Mouse (Mus musculus): ENCODE results near the gene Gm379. TPM values are rescaled to one million over a fixed set of nuclear protein-coding genes. Genes with fewer than 3 reads are reported as not detected.

Gene Gm379
- polyA plus RNA-seq (2016; fragmentation: Nextera tagmentation; extraction: Ambion mirVana) = not detected in 2 replicates

- no peaks in the 10 kb centered on the region for H3K36me3 ChIP-seq
- WGBS = 64% methylated on average over 2 of the region's 2 CpGs
Measured at GRCm38 (mm10) chrX:108664885-108665284, at the start of gene Gm379. Gm379 (minus strand) TSS chrX:108664891.

GRCm38 (mm10) chrX:108704312-108704711, 39.6 kb upstream of the Gm379 start:
- H3K9me3 ChIP-seq = no peaks in the 10 kb centered on the region
- no peak overlapping the region for H3K4me3 ChIP-seq
- WGBS = 63% methylated on average over 2 of the region's 2 CpGs
- no peaks in the 10 kb centered on the region for H3K36me3 ChIP-seq
- H3K27ac ChIP-seq = no peak overlapping the region
- no peaks in the 10 kb centered on the region for H3K27me3 ChIP-seq (ENCODE audit: insufficient read depth, poor library complexity, severe bottlenecking)
- no peak for DNase-seq (ENCODE audit: low spot score)
- no peaks in the 10 kb centered on the region for H3K4me1 ChIP-seq (replicated peaks)

More at GRCm38 (mm10) chrX:108664885-108665284, at the start of gene Gm379:
- Histone ChIP-seq H3K27ac (no peak within 1 kb of the TSS), H3K4me1 (replicated peaks) (no peaks in the 10 kb centered on the region), H3K27me3 (ENCODE audit: insufficient read depth, poor library complexity, severe bottlenecking) (no peaks in the 10 kb centered on the region), H3K4me3 (no peak within 1 kb of the TSS), H3K9me3 (no peaks in the 10 kb centered on the region)
- DNase-seq (ENCODE audit: low spot score) = no peak

- Histone ChIP-seq H3K36me3 (no peaks in the 10 kb centered on the region), H3K4me3 (no peak overlapping the region), H3K4me1 (replicated peaks) (no peaks in the 10 kb centered on the region), H3K9me3 (no peaks in the 10 kb centered on the region), H3K27ac (no peak overlapping the region), H3K27me3 (ENCODE audit: insufficient read depth, poor library complexity, severe bottlenecking) (no peaks in the 10 kb centered on the region)
- DNase-seq (ENCODE audit: low spot score) = no peak
- WGBS = 52% methylated on average over 1 of the region's 1 CpGs
Measured at GRCm38 (mm10) chrX:108668868-108669267, 4.2 kb upstream of the Gm379 start.

DNA sequence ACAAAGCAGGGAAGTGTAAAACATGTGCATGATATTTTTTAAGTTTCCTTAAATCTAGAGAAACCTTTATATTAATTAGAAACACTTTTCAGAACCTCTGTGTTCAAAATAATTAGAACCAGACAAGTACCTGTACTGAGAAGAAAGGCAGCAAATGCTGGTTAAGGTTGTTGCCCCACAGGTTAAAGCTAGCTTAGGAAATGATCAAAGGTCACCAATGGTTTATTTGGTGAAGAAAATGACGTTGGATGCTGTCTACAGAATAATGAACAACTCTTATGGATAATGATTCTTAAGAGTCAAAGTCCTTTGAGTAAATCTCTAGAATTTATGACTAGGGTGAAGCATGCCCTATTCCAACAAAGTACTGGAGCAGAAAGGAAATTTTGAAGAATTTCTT, 42.7 kb downstream of the Gm379 start:
- Histone ChIP-seq H3K4me1 (replicated peaks) (no peaks in the 10 kb centered on the region), H3K27me3 (ENCODE audit: insufficient read depth, poor library complexity, severe bottlenecking) (no peaks in the 10 kb centered on the region), H3K9me3 (peaks cover 2% of the 10 kb centered on the region; the same call in 1 of the 2 replicates), H3K36me3 (no peaks in the 10 kb centered on the region), H3K4me3 (no peak overlapping the region), H3K27ac (no peak overlapping the region)
- no peak for DNase-seq (ENCODE audit: low spot score)
- 53% methylated on average over 1 of the region's 1 CpGs for WGBS

DNA sequence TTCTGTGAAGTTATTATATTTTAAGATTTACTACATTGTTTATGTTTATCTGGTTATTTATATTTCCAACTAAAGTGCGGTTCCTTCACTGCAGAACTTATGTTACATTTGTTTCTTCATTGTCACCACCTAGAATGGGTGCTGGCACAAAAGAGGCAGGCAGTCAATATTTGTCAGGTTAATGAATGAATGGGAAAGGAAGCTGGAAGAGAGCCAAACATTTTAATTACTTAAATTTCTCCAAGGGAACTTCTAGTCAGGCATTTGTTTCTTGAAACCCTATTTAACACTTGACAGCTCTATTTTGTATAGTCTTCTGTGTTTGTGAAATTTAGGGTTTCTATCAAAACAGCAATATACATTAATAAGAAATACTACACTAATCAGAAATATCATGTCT, 43.8 kb downstream of the Gm379 start:
- no peaks in the 10 kb centered on the region for H3K27me3 ChIP-seq (ENCODE audit: insufficient read depth, poor library complexity, severe bottlenecking)
- peaks cover 2% of the 10 kb centered on the region; the same call in 1 of the 2 replicates for H3K9me3 ChIP-seq
- WGBS = 87% methylated on average over 1 of the region's 1 CpGs
- H3K27ac ChIP-seq = no peak overlapping the region
- H3K4me3 ChIP-seq = no peak overlapping the region
- H3K4me1 ChIP-seq (replicated peaks) = no peaks in the 10 kb centered on the region
- no peaks in the 10 kb centered on the region for H3K36me3 ChIP-seq
- no peak for DNase-seq (ENCODE audit: low spot score)

Other genes starting within 250 kb of the Gm379 start
- gene Brwd3, start 169.5 kb upstream of the Gm379 start, polyA plus RNA-seq (2016; fragmentation: Nextera tagmentation; extraction: Ambion mirVana) = 2.9 TPM in 2 replicates